Mouse (Mus musculus) embryonic fibroblast, embryonic 13.5 days (primary cell): ENCODE results near the gene Trpm5.

Experiments used
- CTCF ChIP-seq: IDR thresholded peaks from 2 replicates; pipeline ENCODE4 v1.5.1; 2011; ENCODE audit warnings: mild to moderate bottlenecking, control low read depth, low read length, moderate library complexity, borderline replicate concordance; ENCODE audit not compliant: insufficient read depth
- POLR2A ChIP-seq: IDR thresholded peaks from 2 replicates; pipeline ENCODE4 v1.6.1; 2011; ENCODE audit warnings: low read depth, mild to moderate bottlenecking, control low read depth, low read length, moderate library complexity

DNA sequence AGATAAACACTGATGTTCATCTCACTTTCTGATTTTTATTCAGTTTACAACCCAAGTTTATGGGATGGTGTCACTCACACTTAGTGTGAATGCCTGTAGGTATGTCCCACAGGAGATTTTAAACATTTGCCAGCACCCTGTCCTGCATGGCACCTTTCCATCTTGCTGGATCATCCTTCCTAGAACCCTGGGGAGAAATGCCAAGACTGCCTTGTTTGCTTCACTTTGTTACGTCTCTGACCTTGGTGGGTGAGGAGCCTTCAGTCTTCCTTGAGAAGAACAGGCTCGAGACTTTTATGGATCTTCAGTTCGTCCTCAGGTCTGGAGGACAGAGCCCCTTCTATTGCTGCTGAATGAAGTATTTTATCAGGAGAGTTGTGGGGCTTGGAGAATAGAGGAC is 45.1 kb downstream of the Trpm5 start:
- TF ChIP-seq CTCF (no peak), POLR2A (no peak)
